Mouse (Mus musculus) myocyte (in vitro differentiated cells): ENCODE results near the gene Olfr465-ps1. TPM values are rescaled to one million over a fixed set of nuclear protein-coding genes. Genes with fewer than 3 reads are reported as not detected.

ENCODE experiments used
- H3K27me3 ChIP-seq: one replicate; pipeline ENCODE4 v1.6.1; 2011; ENCODE audit not compliant: control insufficient read depth, insufficient read depth, insufficient read length
- H3K36me3 ChIP-seq: one replicate; pipeline ENCODE4 v1.6.1; 2011; ENCODE audit not compliant: control insufficient read depth, insufficient read depth
- H3K4me2 ChIP-seq: one replicate; pipeline ENCODE4 v1.6.1; 2011; ENCODE audit warnings: low read depth, control low read depth
- H3K4me3 ChIP-seq: one replicate; pipeline ENCODE4 v1.5.1; 2011; ENCODE audit warnings: mild to moderate bottlenecking, control low read depth, moderate library complexity
- H3K79me2 ChIP-seq: one replicate; pipeline ENCODE4 v1.6.1; 2011; ENCODE audit not compliant: control insufficient read depth, insufficient read depth
- H3ac ChIP-seq: one replicate; pipeline ENCODE4 v1.6.1; 2011; ENCODE audit not compliant: control insufficient read depth, insufficient read length
- CEBPB ChIP-seq: IDR thresholded peaks from 2 replicates; pipeline ENCODE4 v1.6.1; 2011; ENCODE audit warnings: mild to moderate bottlenecking, moderate library complexity; ENCODE audit not compliant: poor library complexity, insufficient read depth, severe bottlenecking
- E2F4 ChIP-seq: IDR thresholded peaks from one replicate; pipeline ENCODE4 v1.6.1; 2011; ENCODE audit warnings: mild to moderate bottlenecking, control low read depth, moderate library complexity; ENCODE audit not compliant: insufficient read depth
- MAX ChIP-seq: IDR thresholded peaks from one replicate; pipeline ENCODE4 v1.6.1; 2011; ENCODE audit warnings: low read depth, mild to moderate bottlenecking, control low read depth
- MYOD1 ChIP-seq, 3 experiments: IDR thresholded peaks; one replicate each; pipeline ENCODE4 v1.6.1; 2011; ENCODE audit warnings: control low read depth in 2 of 3, low read depth in 2 of 3, mild to moderate bottlenecking in 2 of 3, moderate library complexity in 1 of 3; ENCODE audit not compliant: insufficient read length in 2 of 3, control insufficient read depth in 1 of 3
- MYOG ChIP-seq, 3 experiments: IDR thresholded peaks; one replicate each; pipeline ENCODE4 v1.6.1; 2011; ENCODE audit warnings: control low read depth in 2 of 3, low read depth in 2 of 3, mild to moderate bottlenecking in 2 of 3; ENCODE audit not compliant: insufficient read length in 2 of 3, control insufficient read depth in 1 of 3, insufficient read depth in 1 of 3
- POLR2A ChIP-seq: IDR thresholded peaks from one replicate; pipeline ENCODE4 v1.6.1; 2011; ENCODE audit warnings: low read depth, mild to moderate bottlenecking, control low read depth, moderate library complexity; ENCODE audit not compliant: insufficient read length
- POLR2AphosphoS2 ChIP-seq: IDR thresholded peaks from one replicate; pipeline ENCODE4 v1.6.1; 2011; ENCODE audit warnings: low read depth, control low read depth; ENCODE audit not compliant: insufficient read length
- REST ChIP-seq: IDR thresholded peaks from one replicate; pipeline ENCODE4 v1.6.1; 2011; ENCODE audit warnings: mild to moderate bottlenecking, control low read depth, moderate library complexity; ENCODE audit not compliant: insufficient read depth, insufficient read length
- SRF ChIP-seq: IDR thresholded peaks from one replicate; pipeline ENCODE4 v1.6.1; 2011; ENCODE audit warnings: low read depth; ENCODE audit not compliant: control insufficient read depth, insufficient read length
- TCF12 ChIP-seq: IDR thresholded peaks from one replicate; pipeline ENCODE4 v1.6.1; 2011; ENCODE audit warnings: mild to moderate bottlenecking, control low read depth; ENCODE audit not compliant: poor library complexity, insufficient read depth, severe bottlenecking
- TCF3 ChIP-seq: IDR thresholded peaks from one replicate; pipeline ENCODE4 v1.6.1; 2011; ENCODE audit warnings: low read depth, control low read depth; ENCODE audit not compliant: insufficient read length
- USF1 ChIP-seq: IDR thresholded peaks from one replicate; pipeline ENCODE4 v1.6.1; 2011; ENCODE audit warnings: low read depth, mild to moderate bottlenecking, control low read depth, moderate library complexity
- polyA plus RNA-seq: library from polyadenylated mRNA; unstranded; fragments of >200 nt; fragmentation: generic; extraction: Trizol; gene quantifications from one replicate; pipeline ENCODE4 v1.2.1, GENCODE M21; 2012; ENCODE audit warnings: missing spikeins

The Olfr465-ps1 gene
- polyA plus RNA-seq, 1 experiment, result not detected

DNA sequence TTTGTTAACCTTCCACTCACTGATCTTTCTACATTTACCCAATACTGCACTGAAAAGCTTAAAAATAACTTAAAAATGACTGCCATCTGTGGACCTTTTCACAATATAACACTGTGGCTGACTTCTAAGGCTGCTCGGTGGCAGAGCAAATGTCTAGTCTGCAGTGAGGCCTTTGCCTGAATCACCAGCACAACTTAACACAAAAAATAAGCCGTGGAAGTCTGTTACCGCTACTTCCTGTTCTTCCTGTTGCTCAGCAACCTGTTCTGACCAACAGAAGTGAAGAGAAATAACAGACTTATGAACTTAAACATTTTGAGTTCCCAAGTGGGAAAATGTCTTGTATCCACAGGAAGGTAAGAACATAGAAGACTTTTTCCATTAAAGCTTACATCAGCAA is 36.7 kb upstream of the Olfr465-ps1 start:
- H3K36me3 ChIP-seq, result no peaks in the 10 kb centered on the region
- peaks cover 30% of the 10 kb centered on the region for H3K79me2 ChIP-seq
- no peak overlapping the region for H3K4me2 ChIP-seq
- H3K4me3 ChIP-seq, result no peak overlapping the region
- TF ChIP-seq TCF3 (no peak), SRF (no peak), E2F4 (no peak), CEBPB (no peak), REST (no peak), TCF12 (no peak), MAX (no peak), USF1 (no peak), MYOD1 (IDR thresholded peaks at IDR 0.05; ENCODE audit: control insufficient read depth in 1 of 3, insufficient read length in 2 of 3, low read depth in 2 of 3) (no peak), POLR2AphosphoS2 (no peak)
- H3ac ChIP-seq, result no peak overlapping the region
- H3K27me3 ChIP-seq, result no peaks in the 10 kb centered on the region

DNA sequence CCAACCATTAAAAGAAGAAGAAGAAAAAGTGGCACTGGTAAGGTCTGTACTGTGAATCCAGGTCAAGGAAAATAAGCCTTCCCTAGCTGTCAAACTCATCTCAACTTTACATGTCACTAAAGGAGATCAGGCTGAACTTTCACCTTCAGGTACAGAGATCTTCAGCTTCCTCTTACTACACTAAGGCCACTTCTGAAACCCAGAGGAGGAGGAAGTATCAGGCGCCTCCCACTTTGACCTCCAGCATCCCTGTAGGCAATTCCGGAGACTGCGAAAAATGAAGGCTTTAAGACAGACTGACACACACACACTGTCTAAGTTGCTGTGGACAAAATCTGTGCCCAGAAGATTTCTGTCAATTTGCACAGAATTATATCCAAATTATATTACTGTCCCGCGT is 25.9 kb upstream of the Olfr465-ps1 start:
- no peaks in the 10 kb centered on the region for H3K27me3 ChIP-seq
- no peaks in the 10 kb centered on the region for H3K36me3 ChIP-seq
- H3K79me2 ChIP-seq, result peaks cover 48% of the 10 kb centered on the region
- H3K4me3 ChIP-seq, result peak overlapping the region; percentile 73
- H3K4me2 ChIP-seq, result peak overlapping the region; percentile 73
- TF ChIP-seq POLR2AphosphoS2 (no peak), MAX (no peak)
- peak overlapping the region; percentile 42 for H3ac ChIP-seq

DNA sequence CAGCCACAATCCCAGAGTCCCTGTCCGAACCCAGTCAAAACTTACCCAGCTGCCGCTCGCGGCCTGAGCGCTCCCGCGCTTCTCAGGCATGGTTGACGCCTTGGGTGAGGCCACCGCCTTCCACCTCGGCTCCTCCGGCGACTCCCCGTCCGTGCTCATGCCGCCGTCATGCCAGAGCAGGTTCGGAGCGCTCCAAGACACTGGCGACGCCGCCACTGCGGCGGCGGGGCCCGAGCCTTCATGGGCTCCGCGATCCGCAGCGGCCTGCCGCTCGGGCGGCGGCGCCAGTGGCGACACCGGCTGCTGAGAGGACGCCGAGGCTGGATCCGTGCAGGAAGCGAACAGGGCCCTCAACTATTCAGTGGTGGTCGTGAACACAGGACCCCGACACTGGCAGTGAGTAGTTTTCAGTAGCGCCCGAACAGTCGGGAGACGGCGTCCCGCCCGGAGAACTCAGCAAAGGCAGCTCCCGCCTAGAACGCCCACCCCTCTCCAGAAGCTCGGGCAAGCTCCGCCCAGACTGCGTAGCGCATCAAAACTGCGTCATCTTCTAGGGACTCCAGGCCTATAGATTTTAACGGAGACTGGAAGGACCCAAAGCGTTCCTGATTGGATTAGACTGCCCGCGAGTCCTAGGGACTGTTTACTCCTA is 25.3 kb upstream of the Olfr465-ps1 start, which contains the start of gene Mfsd14b:
Gene Mfsd14b (minus strand): TSS at position 517 of the 652 bp plus-strand sequence.
- H3K4me2 ChIP-seq, result peak within 1 kb of the TSS; percentile 85
- peaks cover 42% of the 10 kb centered on the region for H3K79me2 ChIP-seq
- no peaks in the 10 kb centered on the region for H3K27me3 ChIP-seq
- TF ChIP-seq TCF3, result no peak
- no peak for TF ChIP-seq REST
- TF ChIP-seq SRF, result peak; percentile 70
- no peak for TF ChIP-seq CEBPB
- no peak for TF ChIP-seq MYOG (IDR thresholded peaks at IDR 0.05; ENCODE audit: control insufficient read depth in 1 of 3, insufficient read depth in 1 of 3, insufficient read length in 2 of 3, low read depth in 2 of 3)
- no peak for TF ChIP-seq MYOD1 (IDR thresholded peaks at IDR 0.05; ENCODE audit: control insufficient read depth in 1 of 3, insufficient read length in 2 of 3, low read depth in 2 of 3)
- peak; percentile 71 for TF ChIP-seq POLR2A
- TF ChIP-seq TCF12, result no peak
- TF ChIP-seq MAX, result no peak
- peak; percentile 63 for TF ChIP-seq POLR2AphosphoS2
- no peak for TF ChIP-seq E2F4
- no peak for TF ChIP-seq USF1
- H3K4me3 ChIP-seq, result peak within 1 kb of the TSS; percentile 73
- peak within 1 kb of the TSS; percentile 42 for H3ac ChIP-seq
- H3K36me3 ChIP-seq, result no peaks in the 10 kb centered on the region

DNA sequence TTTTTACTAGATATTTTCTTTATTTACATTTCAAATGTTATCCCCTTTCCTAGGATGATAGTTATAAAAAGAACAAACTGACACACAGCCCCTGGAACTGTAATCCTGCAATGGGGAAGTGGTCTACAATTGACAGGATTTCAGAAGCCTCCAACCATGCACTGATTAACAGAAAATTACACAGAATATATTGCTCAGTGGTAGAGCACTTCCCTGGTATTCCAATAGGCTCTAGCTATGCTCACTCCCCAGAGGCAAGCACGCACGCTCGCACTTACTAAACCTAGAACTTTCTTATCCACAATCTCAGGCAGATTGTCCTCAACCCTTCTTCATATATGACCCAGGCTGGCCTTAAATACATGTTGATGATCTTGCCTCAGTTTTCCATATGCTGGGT is 24.6 kb upstream of the Olfr465-ps1 start:
- TF ChIP-seq SRF (no peak), MAX (no peak), REST (no peak), TCF3 (no peak), USF1 (no peak), E2F4 (no peak), MYOD1 (IDR thresholded peaks at IDR 0.05; ENCODE audit: control insufficient read depth in 1 of 3, insufficient read length in 2 of 3, low read depth in 2 of 3) (no peak), TCF12 (no peak), POLR2AphosphoS2 (no peak), POLR2A (no peak), CEBPB (no peak), MYOG (IDR thresholded peaks at IDR 0.05; ENCODE audit: control insufficient read depth in 1 of 3, insufficient read depth in 1 of 3, insufficient read length in 2 of 3, low read depth in 2 of 3) (no peak)

DNA sequence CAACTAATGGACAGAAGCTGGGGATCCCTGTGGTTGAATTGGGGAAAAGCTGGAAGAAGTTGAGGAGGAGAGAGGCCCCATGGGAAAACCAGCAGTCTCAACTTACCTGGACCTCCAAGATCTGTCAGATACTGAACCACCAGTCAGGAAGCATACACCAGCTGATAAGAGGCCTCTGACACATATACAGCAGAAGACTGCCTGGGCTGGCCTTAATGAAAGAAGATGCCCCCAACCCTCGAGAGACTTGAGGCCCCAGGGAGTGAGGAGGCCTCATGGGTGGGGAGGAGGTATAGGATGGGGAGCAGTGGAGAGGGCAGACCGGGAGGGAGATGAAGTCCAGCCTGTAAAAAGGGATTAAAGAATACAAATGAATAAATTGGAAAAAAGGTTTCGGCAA is 16.9 kb upstream of the Olfr465-ps1 start:
- Histone ChIP-seq H3K27me3 (no peaks in the 10 kb centered on the region), H3K36me3 (no peaks in the 10 kb centered on the region), H3K4me2 (no peak overlapping the region), H3K4me3 (no peak overlapping the region), H3ac (no peak overlapping the region), H3K79me2 (no peaks in the 10 kb centered on the region)
- TF ChIP-seq TCF3, result no peak

More for the DNA sequence above, 24.6 kb upstream of the Olfr465-ps1 start:
- peak overlapping the region; percentile 85 for H3K4me2 ChIP-seq
- H3K79me2 ChIP-seq, result peaks cover 35% of the 10 kb centered on the region
- H3K27me3 ChIP-seq, result no peaks in the 10 kb centered on the region
- H3K4me3 ChIP-seq, result peak overlapping the region; percentile 73
- no peaks in the 10 kb centered on the region for H3K36me3 ChIP-seq
- peak overlapping the region; percentile 42 for H3ac ChIP-seq
